Mouse (Mus musculus) cerebral cortex, adult 2 months (tissue): ENCODE measurements around the gene Krtap16-1.

Source experiments
- WGBS: fragments of 180-500 bp; shearing (Covaris S2); methylation state at CpG from one replicate; pipeline ENCODE4 v1.1.7; 2018; 5-methylcytosine and 5-hydroxymethylcytosine counted together

Gene Krtap16-1

GRCm38 (mm10) chr11:99986180-99986647 lies at the start of gene Krtap16-1:
TSS of gene Krtap16-1 (minus strand) at chr11:99986597.
- WGBS: 66% methylated on average over 8 of the region's 8 CpGs

- WGBS: 95% methylated on average over 6 of the region's 6 CpGs
These were observed 43.4 kb upstream of the Krtap16-1 start, which contains the start of gene Krt33b for GRCm38 (mm10) chr11:100029768-100030167. TSS of gene Krt33b (minus strand) at chr11:100029868.

- 49% methylated on average over 5 of the region's 5 CpGs for WGBS
These were observed 35.0 kb upstream of the Krtap16-1 start for GRCm38 (mm10) chr11:100021438-100021837.

GRCm38 (mm10) chr11:100019466-100019865 lies 33.1 kb upstream of the Krtap16-1 start:
- 84% methylated on average over 1 of the region's 1 CpGs for whole genome bisulfite sequencing

GRCm38 (mm10) chr11:100016112-100016511 lies 29.7 kb upstream of the Krtap16-1 start, which contains the start of gene Krt33a:
TSS of gene Krt33a (minus strand) at chr11:100016212.
- whole genome bisulfite sequencing: 89% methylated on average over 4 of the region's 4 CpGs

GRCm38 (mm10) chr11:100013691-100014171 lies 27.3 kb upstream of the Krtap16-1 start:
- WGBS: 65% methylated on average over 4 of the region's 4 CpGs

- 76% methylated on average over 5 of the region's 5 CpGs for WGBS
These were observed 24.3 kb upstream of the Krtap16-1 start for GRCm38 (mm10) chr11:100010682-100011081.

- WGBS: 79% methylated on average over 5 of the region's 5 CpGs
These were observed 21.9 kb upstream of the Krtap16-1 start for GRCm38 (mm10) chr11:100008336-100008735.

- 52% methylated on average over 3 of the region's 3 CpGs for WGBS
These were observed 20.2 kb upstream of the Krtap16-1 start for GRCm38 (mm10) chr11:100006624-100007023.

- 88% methylated on average over 8 of the region's 8 CpGs for WGBS
These were observed 19.5 kb upstream of the Krtap16-1 start for GRCm38 (mm10) chr11:100005905-100006304.

GRCm38 (mm10) chr11:100004846-100005245 lies 18.4 kb upstream of the Krtap16-1 start:
- WGBS: 21% methylated on average over 6 of the region's 6 CpGs

GRCm38 (mm10) chr11:99999091-99999490 lies 12.7 kb upstream of the Krtap16-1 start:
- 91% methylated on average over 7 of the region's 7 CpGs for WGBS

GRCm38 (mm10) chr11:99994384-99994661 lies 7.9 kb upstream of the Krtap16-1 start:
- WGBS: 70% methylated on average over 4 of the region's 4 CpGs

GRCm38 (mm10) chr11:99993620-99994383 lies 7.4 kb upstream of the Krtap16-1 start, which contains the start of gene Krtap17-1:
TSS of gene Krtap17-1 (minus strand) at chr11:99993994.
- 19% methylated on average over 25 of the region's 26 CpGs for WGBS

- 55% methylated on average over 3 of the region's 3 CpGs for WGBS
These were observed 4.2 kb upstream of the Krtap16-1 start for GRCm38 (mm10) chr11:99990571-99990970.

GRCm38 (mm10) chr11:99989881-99990405 lies 3.5 kb upstream of the Krtap16-1 start:
- WGBS: 73% methylated on average over 6 of the region's 6 CpGs

GRCm38 (mm10) chr11:99988530-99988929 lies 2.1 kb upstream of the Krtap16-1 start:
- 96% methylated on average over 3 of the region's 3 CpGs for WGBS

GRCm38 (mm10) chr11:99985291-99986092 lies 905 bp downstream of the Krtap16-1 start:
- WGBS: 52% methylated on average over 20 of the region's 20 CpGs

- WGBS: 84% methylated on average over 1 of the region's 1 CpGs
These were observed 3.0 kb downstream of the Krtap16-1 start for GRCm38 (mm10) chr11:99983442-99983841.

- WGBS: 90% methylated on average over 9 of the region's 9 CpGs
These were observed 3.7 kb downstream of the Krtap16-1 start for GRCm38 (mm10) chr11:99982731-99983130.

GRCm38 (mm10) chr11:99978953-99979352 lies 7.4 kb downstream of the Krtap16-1 start, which contains the start of gene Krtap29-1:
TSS of gene Krtap29-1 (minus strand) at chr11:99979053.
- 82% methylated on average over 5 of the region's 5 CpGs for WGBS

- 83% methylated on average over 2 of the region's 2 CpGs for WGBS
These were observed 20.4 kb downstream of the Krtap16-1 start for GRCm38 (mm10) chr11:99965961-99966360.
